Mouse (Mus musculus) 416B (cell line): ENCODE data around the gene Ssbp2.

Experiments
- DNase-seq: peaks from one replicate; pipeline ENCODE4 v3.0.0; 2011; ENCODE audit warnings: low read depth

The Ssbp2 gene

GRCm38 (mm10) chr13:91529821-91530220, 69.7 kb downstream of the Ssbp2 start:
- DNase-seq, result no peak

- DNase-seq, result no peak
Observed at GRCm38 (mm10) chr13:91536711-91537110, 76.6 kb downstream of the Ssbp2 start.

- no peak for DNase-seq
Observed at GRCm38 (mm10) chr13:91540145-91541068, 80.3 kb downstream of the Ssbp2 start.

- peak; percentile 100 for DNase-seq
Observed at GRCm38 (mm10) chr13:91541069-91541429, 81.0 kb downstream of the Ssbp2 start.

GRCm38 (mm10) chr13:91543555-91543954, 83.5 kb downstream of the Ssbp2 start:
- peak; percentile 47 for DNase-seq

- no peak for DNase-seq
Observed at GRCm38 (mm10) chr13:91564047-91564446, 104.0 kb downstream of the Ssbp2 start.

- DNase-seq, result no peak
Observed at GRCm38 (mm10) chr13:91564755-91565154, 104.7 kb downstream of the Ssbp2 start.

GRCm38 (mm10) chr13:91581504-91581903, 121.4 kb downstream of the Ssbp2 start:
- DNase-seq, result no peak

GRCm38 (mm10) chr13:91582212-91582611, 122.1 kb downstream of the Ssbp2 start:
- DNase-seq, result no peak

- no peak for DNase-seq
Observed at GRCm38 (mm10) chr13:91586368-91586767, 126.3 kb downstream of the Ssbp2 start.

GRCm38 (mm10) chr13:91588475-91588874, 128.4 kb downstream of the Ssbp2 start:
- DNase-seq, result no peak

GRCm38 (mm10) chr13:91591863-91592262, 131.8 kb downstream of the Ssbp2 start:
- no peak for DNase-seq

- peak; percentile 47 for DNase-seq
Observed at GRCm38 (mm10) chr13:91595284-91595683, 135.2 kb downstream of the Ssbp2 start.

GRCm38 (mm10) chr13:91599594-91599993, 139.5 kb downstream of the Ssbp2 start:
- DNase-seq, result peak; percentile 29

- no peak for DNase-seq
Observed at GRCm38 (mm10) chr13:91605043-91605840, 145.2 kb downstream of the Ssbp2 start.

- no peak for DNase-seq
Observed at GRCm38 (mm10) chr13:91610601-91611000, 150.5 kb downstream of the Ssbp2 start.

GRCm38 (mm10) chr13:91611909-91612308, 151.8 kb downstream of the Ssbp2 start:
- DNase-seq, result peak; percentile 88

GRCm38 (mm10) chr13:91612578-91612977, 152.5 kb downstream of the Ssbp2 start:
- DNase-seq, result no peak

GRCm38 (mm10) chr13:91616050-91616449, 156.0 kb downstream of the Ssbp2 start:
- DNase-seq, result no peak

GRCm38 (mm10) chr13:91616876-91617275, 156.8 kb downstream of the Ssbp2 start:
- no peak for DNase-seq

- no peak for DNase-seq
Observed at GRCm38 (mm10) chr13:91619431-91619830, 159.3 kb downstream of the Ssbp2 start.

- DNase-seq, result no peak
Observed at GRCm38 (mm10) chr13:91620541-91620940, 160.5 kb downstream of the Ssbp2 start.

GRCm38 (mm10) chr13:91631291-91631799, 171.3 kb downstream of the Ssbp2 start:
- DNase-seq, result peak; percentile 59
